Mouse (Mus musculus): ENCODE data around the gene Ctss.
"Not testable (repeated sequence)": the region's sequence is repeated elsewhere in the genome, so short reads cannot be mapped to it uniquely, and the experiment has no call there.

Ctss gene

GRCm38 (mm10) chr3:95533364-95533763, 6.8 kb downstream of the Ctss start:
- no peak for DNase-seq (ENCODE audit: low read depth, low spot score)

DNA sequence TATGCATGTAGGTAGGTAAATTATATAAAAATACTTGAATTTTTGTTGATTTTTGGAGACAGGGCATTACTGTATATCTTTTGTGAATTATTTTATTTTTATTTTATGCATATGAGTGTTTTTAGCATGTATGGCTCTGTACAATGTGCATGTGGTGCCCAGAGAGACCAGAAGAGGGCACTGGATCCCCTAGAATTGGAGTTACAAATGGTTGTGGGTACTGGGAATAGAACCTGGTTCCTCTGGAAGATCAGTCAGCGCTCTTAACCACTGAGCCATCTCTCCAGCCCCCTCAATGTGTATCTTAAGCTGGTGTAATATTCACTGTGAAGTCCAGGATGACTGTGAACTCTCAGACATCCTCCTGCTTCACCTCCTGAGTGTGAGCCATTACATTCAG, 8.3 kb downstream of the Ctss start:
- no peak for DNase-seq (ENCODE audit: low read depth, low spot score)

DNA sequence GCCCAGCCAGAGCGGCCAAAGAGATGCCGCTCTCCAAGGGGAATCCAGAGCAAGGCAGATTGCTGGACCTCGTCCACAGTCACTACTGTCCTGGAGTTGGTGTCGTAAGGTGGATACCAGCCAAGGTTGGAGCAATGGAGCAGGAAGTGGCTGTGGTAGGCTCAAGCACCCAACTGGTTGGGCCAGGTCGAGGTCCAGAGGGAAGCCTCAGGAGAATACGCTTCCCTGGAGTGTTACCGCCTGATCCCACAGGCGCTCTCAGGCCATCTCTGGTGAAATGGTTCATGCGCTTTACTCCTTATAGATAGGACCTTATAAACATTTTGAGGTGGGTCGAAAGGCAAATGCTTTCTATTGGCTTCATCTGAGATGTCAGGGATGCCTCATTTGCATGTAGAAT, 12.3 kb downstream of the Ctss start:
- no peak for DNase-seq (ENCODE audit: low read depth, low spot score)

GRCm38 (mm10) chr3:95539837-95540236, 13.3 kb downstream of the Ctss start:
- no peak for DNase-seq (ENCODE audit: low read depth, low spot score)

- DNase-seq (ENCODE audit: low read depth, low spot score), result not testable (repeated sequence)
Measured at GRCm38 (mm10) chr3:95541186-95541585, 14.6 kb downstream of the Ctss start.

- DNase-seq (ENCODE audit: low read depth, low spot score), result peak; percentile 5
Measured at GRCm38 (mm10) chr3:95542171-95542570, 15.6 kb downstream of the Ctss start.

GRCm38 (mm10) chr3:95542981-95543380, 16.4 kb downstream of the Ctss start:
- DNase-seq (ENCODE audit: low read depth, low spot score), result no peak

DNA sequence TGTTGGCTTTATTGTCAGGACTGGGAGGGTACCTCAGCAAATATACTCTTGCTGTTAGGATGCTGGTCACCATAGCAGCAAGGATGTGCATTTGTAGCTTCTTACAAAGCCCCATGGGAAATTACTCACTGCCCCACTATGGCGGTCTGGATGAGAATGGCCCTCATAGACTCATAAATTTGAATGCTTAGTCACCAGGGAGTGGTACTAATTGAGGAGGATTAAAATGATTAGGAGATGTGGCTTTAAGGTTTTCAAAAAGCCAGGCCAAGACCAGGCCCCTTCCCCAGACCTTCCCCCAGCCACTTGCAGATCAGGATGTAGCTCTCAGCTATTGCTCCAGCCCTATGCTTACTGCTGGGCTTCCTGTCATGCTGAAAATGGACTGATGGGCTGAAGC, 23.6 kb downstream of the Ctss start:
- no peak for DNase-seq (ENCODE audit: low read depth, low spot score)

DNA sequence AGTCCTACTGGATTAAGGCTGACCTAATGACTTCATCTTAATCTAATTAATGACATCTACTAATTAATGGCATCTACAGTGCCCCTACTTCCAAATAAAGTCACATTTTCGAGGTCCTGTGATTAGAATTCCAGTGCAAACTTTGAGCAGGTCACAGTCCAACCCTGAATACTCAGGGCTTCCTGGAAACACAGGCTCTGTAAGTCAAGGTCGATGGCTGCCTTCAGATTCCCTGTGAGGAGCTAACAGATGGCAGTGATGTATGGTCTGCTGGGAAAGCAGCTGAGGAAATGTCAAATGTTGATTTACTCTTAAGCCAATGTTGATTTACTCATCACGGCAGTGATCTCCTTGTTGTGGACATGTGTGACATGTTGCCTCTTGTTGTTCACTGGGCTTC, 27.4 kb downstream of the Ctss start:
- no peak for DNase-seq (ENCODE audit: low read depth, low spot score)

DNA sequence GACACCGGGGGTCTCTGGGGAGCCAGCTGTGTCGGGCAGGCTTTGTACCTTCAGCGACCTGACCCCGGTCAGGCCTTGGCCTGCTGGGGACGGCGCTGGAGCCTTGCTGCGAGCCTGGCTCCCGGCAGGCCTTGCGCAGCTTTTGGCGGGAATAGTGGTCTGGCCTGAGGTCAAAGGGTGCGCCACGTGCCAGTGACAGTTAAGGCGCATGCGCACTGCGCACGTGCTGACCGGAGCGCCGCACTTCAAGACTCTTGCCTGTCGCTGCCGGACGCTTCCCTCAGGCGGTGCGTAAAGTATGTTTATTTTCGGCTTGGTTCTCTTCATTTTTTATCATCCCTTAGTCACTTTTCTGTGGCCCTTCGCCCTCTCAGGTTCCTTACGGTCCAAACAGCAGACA, 32.9 kb downstream of the Ctss start, which contains the start of gene Hormad1:
Hormad1 (plus strand) TSS at position 241 of the 400 bp plus-strand sequence.
- DNase-seq (ENCODE audit: low read depth, low spot score), result no peak

DNA sequence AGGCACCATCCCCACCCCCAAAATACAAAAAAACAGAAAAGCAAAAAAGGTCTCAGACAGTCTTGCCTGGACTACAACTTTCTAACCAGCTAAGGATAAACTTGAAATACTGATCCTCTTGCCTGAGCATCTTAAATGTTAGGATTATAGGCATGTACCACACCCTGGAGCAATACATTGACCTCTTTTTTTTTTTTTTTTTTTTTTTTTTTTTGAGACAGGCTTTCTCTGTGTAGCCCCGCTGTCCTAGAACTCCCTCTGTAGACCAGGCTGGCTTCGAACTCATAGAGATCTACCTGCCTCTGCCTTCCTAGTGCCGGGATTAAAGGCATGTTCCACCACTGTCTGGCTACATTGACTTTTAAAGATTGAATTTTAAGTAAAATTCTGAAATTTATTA, 34.2 kb downstream of the Ctss start:
- no peak for DNase-seq (ENCODE audit: low read depth, low spot score)

DNA sequence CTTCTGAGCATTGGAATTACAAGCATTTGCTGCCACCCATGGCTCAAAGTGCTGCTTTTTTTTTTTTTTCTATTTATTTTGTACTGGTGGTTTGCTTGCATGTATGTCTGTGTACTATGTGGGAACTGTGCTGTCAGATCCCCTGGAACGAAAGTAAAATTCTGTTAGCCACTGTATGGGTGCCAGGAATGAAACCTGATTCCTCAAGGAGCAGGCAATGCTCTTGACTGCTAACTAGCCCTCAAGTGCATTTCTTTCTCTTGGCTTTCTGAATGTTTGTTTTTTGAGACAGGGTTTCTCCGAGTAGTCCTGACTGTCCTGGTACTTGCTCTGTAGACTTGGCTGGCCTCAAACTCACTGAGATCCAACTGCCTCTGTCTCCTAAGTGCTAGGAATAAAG, 35.2 kb downstream of the Ctss start:
- DNase-seq (ENCODE audit: low read depth, low spot score), result no peak

DNA sequence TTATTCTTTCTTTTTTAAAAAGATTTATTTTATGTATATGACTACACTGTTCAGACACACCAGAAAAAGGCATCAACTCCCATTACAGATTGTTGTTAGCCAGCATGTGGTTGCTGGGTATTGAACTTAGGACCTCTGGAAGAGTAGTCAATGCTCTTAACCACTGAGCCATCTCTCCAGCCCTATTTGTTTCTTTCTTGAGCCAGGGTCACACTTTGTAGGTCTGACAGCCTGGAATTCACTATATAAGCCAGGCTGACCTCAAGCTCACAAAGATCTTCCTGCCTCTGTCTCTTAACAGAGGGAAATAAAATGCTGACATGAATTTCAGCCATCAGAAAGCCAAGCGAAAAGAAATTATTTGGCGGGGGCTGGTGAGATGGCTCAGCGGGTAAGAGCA, 43.0 kb downstream of the Ctss start:
- no peak for DNase-seq (ENCODE audit: low read depth, low spot score)

- DNase-seq (ENCODE audit: low read depth, low spot score), result no peak
Measured at GRCm38 (mm10) chr3:95587754-95588603, 61.4 kb downstream of the Ctss start.

GRCm38 (mm10) chr3:95588604-95589086, 62.1 kb downstream of the Ctss start, which contains the start of gene Golph3l:
Gene Golph3l, plus strand, starts transcription at chr3:95588934.
- DNase-seq (ENCODE audit: low read depth, low spot score), result peak; percentile 99

- no peak for DNase-seq (ENCODE audit: low read depth, low spot score)
Measured at GRCm38 (mm10) chr3:95598734-95599133, 72.1 kb downstream of the Ctss start.

GRCm38 (mm10) chr3:95601287-95601686, 74.7 kb downstream of the Ctss start:
- DNase-seq (ENCODE audit: low read depth, low spot score), result no peak

Measured in brain, adult 2 months (tissue).